Mouse (Mus musculus) fat pad, adult 2 months (tissue): ENCODE results near the gene March8.

Source experiments
- DNase-seq: peaks from one replicate; pipeline ENCODE4 v3.0.0-alpha.2; 2011; ENCODE audit warnings: low read depth, low spot score; ENCODE audit errors: extremely low read depth

March8 gene

GRCm38 (mm10) chr6:116370216-116370976 is 32.6 kb downstream of the March8 start:
- no peak for DNase-seq

DNA sequence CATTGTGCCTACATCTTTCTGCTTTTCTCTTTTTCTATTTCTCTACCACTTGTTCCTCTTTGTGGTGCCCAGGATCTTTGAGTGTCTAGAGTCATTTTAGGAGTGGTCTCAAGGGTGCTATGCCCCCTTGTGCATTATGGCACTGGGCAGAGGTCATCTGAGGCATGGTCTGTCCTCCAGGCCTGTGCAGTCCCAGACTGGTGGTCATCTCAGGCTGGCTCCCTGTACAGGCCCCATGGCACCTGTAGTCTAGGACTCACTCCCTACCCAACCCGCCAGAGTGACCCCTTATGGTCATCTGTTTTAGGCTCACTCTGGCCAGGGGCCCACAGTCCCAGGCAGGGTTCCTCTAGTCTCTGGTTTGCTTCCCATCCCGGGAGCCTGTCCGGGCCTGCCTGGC is 33.7 kb downstream of the March8 start:
- no peak for DNase-seq

DNA sequence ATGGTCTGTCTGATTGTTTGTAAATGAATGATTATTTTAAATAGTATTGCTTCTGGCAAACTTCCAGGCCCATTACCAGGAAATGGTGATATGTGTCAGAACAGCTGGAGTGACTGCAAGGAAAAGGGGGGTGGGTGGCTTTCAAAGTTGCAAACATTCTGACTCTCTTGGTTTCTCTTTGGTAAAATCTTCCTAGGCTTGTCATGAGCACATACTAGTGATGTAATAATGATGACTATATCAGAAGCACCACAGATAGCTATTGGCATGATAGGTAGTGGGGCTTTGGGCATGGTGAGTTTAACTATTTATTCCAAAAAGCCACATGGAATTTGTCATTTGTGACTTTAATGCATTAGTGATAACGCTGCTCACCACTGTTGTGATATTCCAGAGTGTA is 36.3 kb downstream of the March8 start:
- no peak for DNase-seq

DNA sequence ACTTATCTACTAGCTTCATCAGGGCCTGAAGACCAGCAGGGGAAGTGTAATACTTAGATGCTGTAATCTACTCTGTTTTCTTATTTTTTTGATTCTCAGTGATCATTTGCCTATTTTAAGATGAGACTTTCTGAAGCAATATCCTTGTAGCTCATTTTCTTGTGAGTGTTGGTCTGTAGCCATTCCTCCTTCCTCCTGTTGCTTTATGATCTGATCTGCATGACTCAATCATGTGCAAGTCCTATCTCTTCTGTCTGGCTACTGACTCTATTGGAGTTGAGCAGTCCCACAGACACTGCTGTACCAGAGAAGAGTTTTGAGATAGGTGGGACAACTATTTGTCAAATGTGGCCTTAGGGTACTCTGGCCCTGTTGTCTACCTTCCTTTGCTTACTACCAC is 36.8 kb downstream of the March8 start:
- DNase-seq = no peak

- DNase-seq = no peak
Observed at GRCm38 (mm10) chr6:116378892-116379291, 41.1 kb downstream of the March8 start.

DNA sequence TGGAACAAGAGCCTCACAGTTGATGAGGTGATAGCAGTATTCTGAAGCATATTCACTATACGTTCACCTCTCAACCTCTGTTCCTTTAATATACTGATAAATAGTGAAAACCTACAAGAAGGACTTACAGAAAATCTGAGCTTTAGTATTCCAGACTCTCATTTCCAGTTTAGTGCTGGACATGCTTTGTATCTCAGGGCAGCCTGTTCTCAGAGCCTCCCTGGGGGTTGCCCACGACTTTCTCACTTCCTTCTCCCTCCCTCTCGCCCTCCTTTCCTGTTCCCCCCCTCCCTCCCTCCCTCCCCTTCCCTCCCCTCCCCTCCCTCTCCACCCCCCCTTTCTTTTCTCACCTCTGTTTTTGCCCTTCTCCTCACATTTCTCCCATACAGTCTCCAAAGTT is 42.3 kb downstream of the March8 start:
- no peak for DNase-seq

DNA sequence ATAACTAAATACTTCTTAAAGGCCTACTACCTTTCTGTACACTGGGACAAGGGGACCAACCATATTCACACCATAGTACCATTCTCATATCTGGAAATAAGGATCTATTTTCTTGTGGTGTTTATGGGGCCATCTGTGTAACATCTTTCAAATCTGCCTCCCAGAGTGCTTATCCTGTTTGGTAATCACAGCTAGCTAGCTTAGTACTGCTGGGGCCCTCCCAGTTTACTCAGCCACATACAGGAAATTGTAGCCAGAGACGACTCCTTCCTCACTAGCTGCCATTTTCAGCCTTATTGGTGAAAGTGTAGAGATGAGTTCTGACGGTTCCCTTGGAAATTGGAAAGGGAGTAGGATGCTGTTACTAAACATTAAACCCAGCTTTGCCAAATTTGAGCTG is 43.8 kb downstream of the March8 start:
- no peak for DNase-seq

DNA sequence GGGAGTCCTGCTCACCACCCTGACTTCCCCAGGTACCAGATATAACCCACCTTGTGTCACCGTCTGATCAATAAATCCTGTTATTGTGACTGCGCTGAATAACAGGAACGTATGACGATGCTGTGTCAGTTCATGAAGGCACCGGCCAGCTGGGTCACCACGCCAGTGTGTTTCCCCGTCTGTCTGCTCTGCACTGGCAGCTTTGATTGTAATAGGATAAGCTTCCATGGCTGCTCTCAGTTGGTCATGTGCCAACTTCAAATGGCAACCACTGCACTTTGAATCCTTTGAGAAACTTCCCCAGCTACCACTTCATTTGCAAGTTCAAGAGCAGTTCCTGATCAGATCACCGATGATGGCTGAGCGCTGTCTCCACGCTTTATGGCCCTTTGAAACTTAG is 45.8 kb downstream of the March8 start:
- no peak for DNase-seq

DNA sequence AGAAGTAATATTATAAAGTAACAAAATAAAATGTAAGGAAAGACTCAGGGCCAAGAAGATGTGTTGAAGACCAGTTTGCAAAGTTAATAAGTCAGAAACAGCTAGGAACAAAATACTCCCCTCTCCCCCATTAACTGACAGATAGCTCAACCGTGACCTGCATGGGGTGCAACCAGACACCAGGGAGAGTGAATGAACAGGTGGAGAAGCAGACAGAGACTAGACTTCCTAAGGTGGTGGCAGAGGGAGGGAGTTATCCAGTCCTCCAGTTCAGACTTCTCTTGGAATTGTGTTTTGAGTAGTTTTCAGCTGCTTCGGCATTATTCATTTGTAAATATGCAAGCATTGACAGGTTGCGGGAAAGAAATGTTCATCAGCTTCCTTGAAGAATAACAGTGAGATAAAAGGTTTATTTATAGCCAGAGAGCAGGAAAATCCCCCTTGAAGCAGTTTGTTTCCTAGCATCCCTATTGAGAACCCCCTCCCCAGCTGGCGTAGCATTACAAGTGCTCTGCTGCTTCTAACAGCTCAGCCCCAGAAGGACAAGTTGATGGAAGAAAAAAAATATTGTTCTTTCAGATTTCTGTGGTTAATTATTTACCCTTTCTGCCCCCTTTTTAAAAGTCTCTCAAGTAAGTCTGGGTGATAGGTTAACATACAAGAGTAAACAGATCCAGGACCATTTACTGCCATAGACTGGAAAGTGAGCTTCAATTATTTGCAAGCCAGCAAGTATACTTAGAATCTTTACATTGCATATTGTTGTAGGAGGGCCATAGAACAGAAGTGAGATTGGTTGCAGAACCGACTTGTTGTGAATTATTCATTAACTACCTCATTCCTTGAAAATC is 47.6 kb downstream of the March8 start:
- DNase-seq = no peak

DNA sequence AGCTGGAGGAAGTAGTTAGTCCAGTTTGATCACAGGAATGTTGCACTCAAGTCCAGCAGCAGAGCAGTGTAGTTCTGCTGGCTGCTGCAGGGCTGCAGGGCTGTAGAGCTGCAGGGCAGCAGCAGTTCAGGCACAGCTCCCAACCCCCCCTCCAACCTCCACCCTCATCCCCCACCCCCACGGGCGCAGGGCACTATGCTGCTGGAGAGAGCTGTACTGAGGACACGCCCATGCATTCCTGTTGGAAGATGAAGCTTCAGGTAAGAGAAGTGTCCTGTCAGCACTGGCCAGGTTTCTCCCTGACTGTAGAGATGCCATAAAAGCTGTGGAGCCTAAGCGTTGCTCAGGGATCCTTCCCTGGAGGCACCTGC is 48.2 kb downstream of the March8 start:
- no peak for DNase-seq

- DNase-seq = no peak
Observed at GRCm38 (mm10) chr6:116386506-116386905, 48.7 kb downstream of the March8 start.

GRCm38 (mm10) chr6:116388068-116388467 is 50.2 kb downstream of the March8 start:
- no peak for DNase-seq

GRCm38 (mm10) chr6:116389481-116389880 is 51.7 kb downstream of the March8 start:
- DNase-seq = no peak

- DNase-seq = no peak
Observed at GRCm38 (mm10) chr6:116394916-116395648, 57.3 kb downstream of the March8 start.

GRCm38 (mm10) chr6:116397621-116398020 is 59.8 kb downstream of the March8 start:
- no peak for DNase-seq

GRCm38 (mm10) chr6:116398136-116398535 is 60.3 kb downstream of the March8 start:
- no peak for DNase-seq

DNA sequence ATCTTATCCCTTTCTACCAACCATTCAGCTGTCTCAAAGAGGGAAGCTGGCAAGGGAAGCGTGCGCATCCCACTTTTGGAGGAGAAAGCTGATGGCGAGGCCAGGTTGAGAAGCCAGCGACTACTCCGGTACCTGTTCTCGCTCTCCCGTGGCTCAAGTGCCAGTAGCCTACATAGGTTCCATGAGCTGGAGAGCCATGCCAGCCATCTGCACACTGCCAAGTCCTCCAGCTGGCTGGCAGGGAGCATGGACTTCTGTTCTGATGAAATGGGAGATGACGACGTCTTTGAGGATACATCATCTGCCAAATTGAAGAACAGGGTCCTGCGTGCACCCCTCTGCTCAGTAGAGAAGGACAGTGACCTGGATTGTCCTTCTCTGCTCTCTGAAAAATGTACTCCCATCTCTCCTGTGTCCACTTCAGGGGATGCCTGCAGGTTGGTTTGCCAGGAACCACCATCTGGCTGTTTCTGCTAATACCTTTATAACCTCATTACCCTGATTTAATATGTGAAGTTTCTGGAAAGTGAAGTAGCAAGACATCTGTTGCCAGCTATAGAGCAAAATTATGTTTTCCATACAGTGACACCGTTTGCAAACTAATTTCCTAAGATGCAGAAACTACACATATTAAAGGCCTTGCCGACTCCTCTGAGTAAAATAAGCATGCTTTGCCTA is 64.1 kb downstream of the March8 start:
- no peak for DNase-seq

DNA sequence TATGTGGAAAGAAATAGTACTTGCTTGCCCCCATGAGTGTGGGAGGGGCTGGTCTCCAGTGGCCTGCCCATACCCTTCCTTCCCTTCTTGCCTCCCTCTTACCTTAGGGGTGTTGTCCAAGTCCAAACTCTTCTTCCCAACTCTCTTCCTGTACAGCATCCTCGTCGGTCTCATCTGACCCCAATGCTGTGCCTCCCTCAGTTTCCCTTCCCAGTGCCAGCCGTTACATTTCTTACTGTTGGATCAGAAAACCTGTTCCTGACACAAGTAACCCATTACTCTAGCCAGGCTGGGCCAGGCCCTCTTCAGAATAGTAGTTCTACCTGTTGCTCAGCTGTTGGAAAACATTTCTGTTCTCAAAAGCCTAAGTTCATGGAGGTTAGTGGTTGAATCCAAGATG is 64.6 kb downstream of the March8 start:
- DNase-seq = no peak

GRCm38 (mm10) chr6:116405243-116405642 is 67.4 kb downstream of the March8 start:
- no peak for DNase-seq

DNA sequence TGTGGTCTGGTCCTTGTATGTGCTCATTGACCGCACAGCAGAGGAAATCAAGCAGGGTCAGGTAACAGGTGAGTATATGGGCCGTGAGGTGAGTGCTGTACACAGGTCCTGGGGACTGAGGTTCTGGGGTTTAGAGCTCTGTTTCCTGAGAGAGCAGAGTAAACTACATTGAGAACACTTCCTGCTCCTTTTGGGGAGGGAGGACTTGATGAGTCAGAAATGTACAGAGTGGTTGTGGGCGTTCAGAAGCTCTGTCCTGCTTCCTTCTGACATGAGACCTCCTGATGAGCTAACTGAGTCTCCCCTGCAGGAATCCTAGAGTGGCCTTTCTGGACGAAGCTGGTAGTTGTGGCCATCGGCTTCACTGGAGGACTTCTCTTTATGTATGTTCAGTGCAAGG is 67.9 kb downstream of the March8 start:
- no peak for DNase-seq

GRCm38 (mm10) chr6:116406152-116406551 is 68.3 kb downstream of the March8 start:
- DNase-seq = no peak
